Mouse (Mus musculus): ENCODE measurements around the gene Fetub. TPM values are rescaled to one million over a fixed set of nuclear protein-coding genes. Genes with fewer than 3 reads are reported as not detected.
"Not testable (repeated sequence)": the region's sequence is repeated elsewhere in the genome, so short reads cannot be mapped to it uniquely, and the experiment has no call there.

Fetub gene
- polyA plus RNA-seq, 2 experiments = 0.08 TPM; not detected in 1

- H3K4me3 ChIP-seq (replicated peaks; ENCODE audit: low read length) = no peak overlapping the region
- TF ChIP-seq POLR2A (IDR thresholded peaks at IDR 0.05; ENCODE audit: borderline replicate concordance, extremely low read depth, insufficient read depth, insufficient read length) = no peak
- no peaks in the 10 kb centered on the region for H3K4me1 ChIP-seq (ENCODE audit: control insufficient read depth, insufficient read depth, low read length)
- H3K4me2 ChIP-seq (replicated peaks; ENCODE audit: low read depth, low read length, severe bottlenecking) = no peak overlapping the region
- no peaks in the 10 kb centered on the region for H3K9me3 ChIP-seq (ENCODE audit: control insufficient read depth, low read length)
- WGBS = 91% methylated on average over 12 of the region's 12 CpGs
- no peaks in the 10 kb centered on the region for H3K36me3 ChIP-seq (ENCODE audit: control insufficient read depth, insufficient read depth, low read length)
- no peaks in the 10 kb centered on the region for H3K27me3 ChIP-seq (ENCODE audit: control insufficient read depth, insufficient read depth, low read length)
- DNase-seq (ENCODE audit: low spot score) = no peak
- ATAC-seq (ENCODE audit: low FRiP score, low read depth) = no peak
- no peak overlapping the region for H3K9ac ChIP-seq (ENCODE audit: low read depth, low read length, severe bottlenecking)
- no peak overlapping the region for H3K27ac ChIP-seq (replicated peaks; ENCODE audit: low read depth, low read length)
These were observed 19.5 kb downstream of the Fetub start for GRCm38 (mm10) chr16:22937631-22938030.

DNA sequence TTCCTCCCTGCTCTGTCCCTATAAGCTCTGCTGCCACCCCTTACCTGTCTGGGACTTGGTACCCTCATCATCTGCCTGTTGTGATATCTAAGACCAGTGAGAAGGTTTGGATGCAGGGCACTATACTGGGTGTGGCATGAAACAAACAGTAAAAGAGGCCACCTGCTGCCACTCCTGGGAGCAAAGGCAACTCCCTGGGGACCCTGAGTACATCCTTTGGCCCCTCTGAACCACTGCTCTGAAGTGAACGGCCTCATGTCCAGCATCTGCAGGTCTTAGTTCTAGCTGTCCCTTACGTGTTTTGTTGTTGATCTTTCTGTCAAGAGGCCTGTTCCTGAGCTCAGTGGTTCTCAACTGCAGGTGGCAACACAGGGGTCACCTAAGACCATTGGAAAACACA, 20.4 kb downstream of the Fetub start:
- Histone ChIP-seq H3K4me1 (ENCODE audit: control insufficient read depth, insufficient read depth, low read length) (no peaks in the 10 kb centered on the region), H3K9me3 (ENCODE audit: control insufficient read depth, low read length) (no peaks in the 10 kb centered on the region), H3K9ac (ENCODE audit: low read depth, low read length, severe bottlenecking) (no peak overlapping the region), H3K27ac (replicated peaks; ENCODE audit: low read depth, low read length) (no peak overlapping the region), H3K36me3 (ENCODE audit: control insufficient read depth, insufficient read depth, low read length) (no peaks in the 10 kb centered on the region), H3K4me2 (replicated peaks; ENCODE audit: low read depth, low read length, severe bottlenecking) (no peak overlapping the region), H3K4me3 (replicated peaks; ENCODE audit: low read length) (no peak overlapping the region), H3K27me3 (ENCODE audit: control insufficient read depth, insufficient read depth, low read length) (no peaks in the 10 kb centered on the region)
- ATAC-seq (ENCODE audit: low FRiP score, low read depth) (no peak), DNase-seq (ENCODE audit: low spot score) (no peak)
- WGBS = 74% methylated on average over 2 of the region's 2 CpGs
- TF ChIP-seq POLR2A (IDR thresholded peaks at IDR 0.05; ENCODE audit: borderline replicate concordance, extremely low read depth, insufficient read depth, insufficient read length) = no peak

GRCm38 (mm10) chr16:22939120-22939695, 21.1 kb downstream of the Fetub start:
- ATAC-seq (ENCODE audit: low FRiP score, low read depth) = no peak
- DNase-seq (ENCODE audit: low spot score) = no peak
- Histone ChIP-seq H3K9ac (ENCODE audit: low read depth, low read length, severe bottlenecking) (no peak overlapping the region), H3K4me1 (ENCODE audit: control insufficient read depth, insufficient read depth, low read length) (no peaks in the 10 kb centered on the region), H3K27ac (replicated peaks; ENCODE audit: low read depth, low read length) (no peak overlapping the region), H3K9me3 (ENCODE audit: control insufficient read depth, low read length) (no peaks in the 10 kb centered on the region), H3K27me3 (ENCODE audit: control insufficient read depth, insufficient read depth, low read length) (no peaks in the 10 kb centered on the region), H3K4me3 (replicated peaks; ENCODE audit: low read length) (no peak overlapping the region), H3K4me2 (replicated peaks; ENCODE audit: low read depth, low read length, severe bottlenecking) (no peak overlapping the region), H3K36me3 (ENCODE audit: control insufficient read depth, insufficient read depth, low read length) (no peaks in the 10 kb centered on the region)
- no peak for TF ChIP-seq POLR2A (IDR thresholded peaks at IDR 0.05; ENCODE audit: borderline replicate concordance, extremely low read depth, insufficient read depth, insufficient read length)
- WGBS = 83% methylated on average over 8 of the region's 8 CpGs

DNA sequence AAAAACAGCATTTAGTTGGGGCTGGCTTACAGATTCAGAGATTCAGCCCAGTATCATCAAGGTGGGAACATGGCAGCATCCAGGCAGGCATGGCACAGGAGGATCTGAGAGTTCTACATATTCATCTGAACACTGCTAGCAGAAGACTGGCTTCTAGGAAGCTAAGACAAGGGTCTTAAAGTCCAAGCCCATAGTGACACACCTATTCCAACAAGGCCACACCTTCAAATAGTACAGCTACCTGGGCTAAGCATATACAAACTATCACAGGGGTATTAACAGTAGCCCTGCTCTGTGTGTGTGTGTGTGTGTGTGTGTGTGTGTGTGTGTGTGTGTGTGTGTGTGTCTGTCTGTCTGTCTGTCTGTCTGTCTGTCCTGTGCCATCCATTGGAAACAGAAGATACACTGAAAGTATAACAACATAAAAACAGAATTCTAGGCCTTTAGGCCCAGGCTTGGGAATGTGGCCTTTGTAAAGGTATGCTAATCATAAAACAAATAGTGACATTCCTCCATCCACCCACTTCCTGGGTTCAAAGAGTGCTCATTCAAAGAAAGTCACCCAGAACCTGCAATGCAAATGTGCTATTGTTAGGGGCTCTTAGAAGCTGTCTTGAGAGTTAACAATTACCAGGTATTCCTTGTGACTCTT, 23.8 kb downstream of the Fetub start:
- not testable (repeated sequence) for H3K4me2 ChIP-seq (replicated peaks; ENCODE audit: low read depth, low read length, severe bottlenecking); ATAC-seq (ENCODE audit: low FRiP score, low read depth); H3K9ac ChIP-seq (ENCODE audit: low read depth, low read length, severe bottlenecking); H3K9me3 ChIP-seq (ENCODE audit: control insufficient read depth, low read length); DNase-seq (ENCODE audit: low spot score); H3K27ac ChIP-seq (replicated peaks; ENCODE audit: low read depth, low read length); H3K4me3 ChIP-seq (replicated peaks; ENCODE audit: low read length); H3K27me3 ChIP-seq (ENCODE audit: control insufficient read depth, insufficient read depth, low read length); H3K36me3 ChIP-seq (ENCODE audit: control insufficient read depth, insufficient read depth, low read length); H3K4me1 ChIP-seq (ENCODE audit: control insufficient read depth, insufficient read depth, low read length)

- no peak for ATAC-seq (ENCODE audit: low FRiP score, low read depth)
- Histone ChIP-seq H3K4me1 (ENCODE audit: control insufficient read depth, insufficient read depth, low read length) (no peaks in the 10 kb centered on the region), H3K9ac (ENCODE audit: low read depth, low read length, severe bottlenecking) (no peak overlapping the region), H3K9me3 (ENCODE audit: control insufficient read depth, low read length) (no peaks in the 10 kb centered on the region), H3K36me3 (ENCODE audit: control insufficient read depth, insufficient read depth, low read length) (no peaks in the 10 kb centered on the region), H3K4me2 (replicated peaks; ENCODE audit: low read depth, low read length, severe bottlenecking) (no peak overlapping the region), H3K4me3 (replicated peaks; ENCODE audit: low read length) (no peak overlapping the region), H3K27me3 (ENCODE audit: control insufficient read depth, insufficient read depth, low read length) (no peaks in the 10 kb centered on the region), H3K27ac (replicated peaks; ENCODE audit: low read depth, low read length) (no peak overlapping the region)
- no peak for TF ChIP-seq POLR2A (IDR thresholded peaks at IDR 0.05; ENCODE audit: borderline replicate concordance, extremely low read depth, insufficient read depth, insufficient read length)
- WGBS = 79% methylated on average over 2 of the region's 2 CpGs
- DNase-seq (ENCODE audit: low spot score) = no peak
These were observed 29.2 kb downstream of the Fetub start for GRCm38 (mm10) chr16:22947371-22947770.

Data from limb, embryonic 14.5 days (tissue).